Mouse (Mus musculus): ENCODE measurements around the gene Atxn7l1.

Gene Atxn7l1

DNA sequence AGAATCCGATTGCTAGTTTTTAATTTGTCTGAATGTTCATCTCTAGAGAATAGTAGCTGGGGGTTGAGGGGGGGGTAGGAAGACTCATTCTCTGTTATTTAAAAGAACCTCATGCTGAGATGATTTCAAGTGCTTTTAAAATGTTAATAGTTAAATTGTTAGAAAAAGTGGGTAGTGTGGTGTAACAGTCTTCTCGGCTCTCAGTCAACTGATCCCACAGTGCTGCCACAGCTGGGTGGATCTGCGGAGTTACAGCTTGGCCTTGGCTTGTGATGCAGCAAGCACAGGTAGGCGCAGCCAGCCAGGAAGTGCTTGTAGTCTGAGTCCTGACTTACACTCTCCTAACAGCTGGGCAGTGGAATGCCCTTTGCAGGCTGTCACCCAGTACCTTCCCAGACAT, 125.7 kb downstream of the Atxn7l1 start:
- DNase-seq (ENCODE audit: low spot score in 2 of 2) = no peak

DNA sequence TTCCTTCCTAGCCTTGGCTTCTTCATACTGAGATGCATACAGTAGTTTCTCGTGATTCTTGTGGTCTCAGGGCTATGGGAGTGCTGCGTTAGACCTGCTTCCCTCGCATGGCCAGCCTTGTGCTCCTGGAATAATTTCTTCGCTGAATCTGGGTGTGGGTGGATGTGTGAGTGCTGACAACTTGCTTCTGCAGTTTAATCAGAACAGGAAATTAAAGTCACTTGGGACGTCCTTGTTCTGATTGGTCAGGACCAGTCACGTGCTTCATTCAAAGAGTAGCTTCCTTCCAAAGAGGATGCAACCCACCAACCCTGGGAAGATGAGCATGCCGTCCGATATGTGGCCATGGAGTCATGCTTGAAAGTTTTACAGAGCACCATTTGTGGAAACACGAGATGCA, 126.2 kb downstream of the Atxn7l1 start:
- peak in 1 of 2 experiments; percentile 47 for DNase-seq (ENCODE audit: low spot score in 2 of 2)

DNA sequence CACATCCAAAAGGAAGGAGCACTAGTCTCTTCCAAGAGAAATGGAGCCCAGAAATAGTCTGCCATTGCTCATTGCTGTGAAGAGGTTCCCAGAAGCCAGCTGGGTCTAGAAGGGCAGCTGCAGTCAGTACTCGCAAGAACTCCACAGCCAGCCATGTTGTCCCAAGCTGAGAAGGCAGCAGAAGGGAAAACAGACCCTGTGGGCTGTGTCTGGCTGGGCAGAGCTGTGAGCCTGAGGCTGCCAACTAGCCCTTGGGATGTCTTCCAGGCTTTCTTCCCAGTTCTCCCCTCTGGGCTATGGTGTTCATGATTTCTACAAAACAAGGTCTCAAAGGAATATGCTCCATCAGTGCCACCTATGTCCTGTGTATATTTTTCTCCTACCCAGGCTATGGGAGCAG, 128.5 kb downstream of the Atxn7l1 start:
- DNase-seq (ENCODE audit: low spot score in 2 of 2) = no peak

DNA sequence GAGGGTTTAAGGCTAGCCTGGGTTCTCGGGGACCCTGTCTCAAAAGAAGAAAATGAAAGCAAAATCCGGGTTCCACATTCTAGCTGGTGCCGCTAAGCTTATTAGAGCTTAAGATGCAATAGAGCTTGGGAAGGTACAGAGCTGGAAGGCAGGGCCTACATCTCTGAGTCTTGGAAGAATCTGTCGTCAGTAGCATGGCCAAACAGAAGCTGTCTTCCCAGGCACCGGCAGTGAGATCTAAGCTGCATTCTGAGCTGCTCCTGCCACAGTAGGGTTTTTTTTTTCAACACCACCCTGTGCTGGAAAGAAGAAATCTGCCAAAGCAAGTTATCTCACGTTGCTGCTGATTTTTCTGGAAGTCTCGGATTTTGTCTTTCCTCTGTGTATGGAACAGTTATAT, 129.9 kb downstream of the Atxn7l1 start:
- peak in 1 of 2 experiments; percentile 20 for DNase-seq (ENCODE audit: low spot score in 2 of 2)

DNA sequence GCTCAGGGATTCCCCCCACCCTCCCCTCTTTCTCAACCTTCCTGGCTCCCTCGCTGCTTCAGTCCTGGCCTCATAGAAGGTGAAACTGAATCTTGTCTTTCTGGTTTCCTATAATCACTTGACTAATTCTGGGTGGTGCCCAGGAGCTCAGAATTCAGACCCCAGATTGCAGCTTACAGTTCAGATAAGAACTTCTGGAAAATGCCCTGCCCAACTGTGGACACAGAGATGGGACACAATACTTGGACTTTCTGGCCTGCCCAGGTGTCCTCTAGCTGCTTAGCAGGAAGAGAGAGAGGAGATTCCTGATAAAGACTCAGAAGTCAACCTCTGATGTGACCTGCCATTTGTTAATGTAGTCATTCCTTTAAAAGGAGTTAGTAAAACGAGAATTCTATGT, 131.7 kb downstream of the Atxn7l1 start:
- no peak for DNase-seq (ENCODE audit: low spot score in 2 of 2)

DNA sequence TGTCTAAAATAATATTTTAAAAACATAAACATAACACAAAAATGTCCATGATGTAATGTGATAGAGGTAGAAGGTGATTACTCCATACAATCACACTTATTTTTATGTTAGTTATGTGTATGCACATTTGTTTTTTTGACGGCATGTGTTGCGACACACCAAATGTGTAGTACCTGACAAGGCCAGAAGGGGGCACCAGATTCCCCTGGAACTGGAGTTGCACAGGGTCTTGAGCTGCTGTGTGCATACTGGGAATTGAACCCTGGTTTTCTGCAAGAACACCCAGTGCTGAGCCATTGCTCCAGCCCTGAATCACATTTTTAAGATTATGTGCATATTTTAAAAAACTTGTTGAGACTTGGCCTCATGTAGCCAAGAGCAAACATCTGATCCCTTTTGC, 133.3 kb downstream of the Atxn7l1 start:
- DNase-seq (ENCODE audit: low spot score in 2 of 2) = peak in 1 of 2 experiments; percentile 42

DNA sequence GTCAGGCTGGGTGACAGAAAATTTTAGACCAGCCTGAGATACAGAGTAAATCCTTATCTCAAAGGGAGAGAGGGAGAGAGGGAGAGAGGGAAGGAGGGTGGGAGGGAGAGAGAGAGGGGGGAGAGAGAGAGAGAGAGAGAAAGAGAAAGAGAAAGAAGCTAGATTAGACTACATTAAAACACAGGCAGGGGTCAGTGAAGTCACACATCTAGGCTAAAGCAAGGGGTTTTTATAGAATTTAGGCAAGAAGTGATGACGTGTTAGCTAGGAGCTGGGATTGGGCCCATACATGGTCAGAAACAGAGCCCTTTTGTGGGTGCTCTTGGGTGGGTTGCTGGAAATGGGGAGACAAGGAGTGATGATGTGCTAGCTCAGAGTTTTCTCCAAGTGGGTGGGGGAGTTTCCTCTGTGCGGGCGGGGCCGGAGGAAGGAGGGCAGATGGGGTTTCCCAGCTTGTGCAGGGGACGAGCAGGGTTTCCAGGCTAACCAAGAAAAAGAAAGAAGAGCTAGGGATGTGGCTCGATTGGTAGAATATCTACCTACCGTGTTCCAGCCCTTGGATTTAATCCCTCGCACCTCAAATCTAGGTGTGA, 136.9 kb downstream of the Atxn7l1 start:
- DNase-seq (ENCODE audit: low spot score in 2 of 2) = no peak

DNA sequence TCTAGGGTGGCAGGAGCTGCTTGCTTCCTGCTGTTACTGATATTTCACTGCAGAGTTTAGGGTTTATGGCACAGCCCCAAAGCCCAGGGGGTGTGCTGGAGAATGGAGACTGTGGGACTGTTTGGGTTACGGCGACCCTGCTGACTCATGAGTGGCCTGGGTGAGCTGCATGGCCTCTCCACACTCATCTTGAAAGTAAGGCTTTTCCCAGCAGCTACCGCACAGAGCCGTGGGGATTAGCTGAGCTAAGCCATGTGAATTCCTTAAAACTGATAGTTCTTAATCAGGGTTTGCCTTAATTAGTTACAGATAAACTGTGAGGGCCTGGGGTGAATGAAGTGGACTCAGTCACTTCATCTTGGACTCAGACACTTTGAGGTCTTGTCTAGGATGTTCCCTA, 137.9 kb downstream of the Atxn7l1 start:
- no peak for DNase-seq (ENCODE audit: low spot score in 2 of 2)

DNA sequence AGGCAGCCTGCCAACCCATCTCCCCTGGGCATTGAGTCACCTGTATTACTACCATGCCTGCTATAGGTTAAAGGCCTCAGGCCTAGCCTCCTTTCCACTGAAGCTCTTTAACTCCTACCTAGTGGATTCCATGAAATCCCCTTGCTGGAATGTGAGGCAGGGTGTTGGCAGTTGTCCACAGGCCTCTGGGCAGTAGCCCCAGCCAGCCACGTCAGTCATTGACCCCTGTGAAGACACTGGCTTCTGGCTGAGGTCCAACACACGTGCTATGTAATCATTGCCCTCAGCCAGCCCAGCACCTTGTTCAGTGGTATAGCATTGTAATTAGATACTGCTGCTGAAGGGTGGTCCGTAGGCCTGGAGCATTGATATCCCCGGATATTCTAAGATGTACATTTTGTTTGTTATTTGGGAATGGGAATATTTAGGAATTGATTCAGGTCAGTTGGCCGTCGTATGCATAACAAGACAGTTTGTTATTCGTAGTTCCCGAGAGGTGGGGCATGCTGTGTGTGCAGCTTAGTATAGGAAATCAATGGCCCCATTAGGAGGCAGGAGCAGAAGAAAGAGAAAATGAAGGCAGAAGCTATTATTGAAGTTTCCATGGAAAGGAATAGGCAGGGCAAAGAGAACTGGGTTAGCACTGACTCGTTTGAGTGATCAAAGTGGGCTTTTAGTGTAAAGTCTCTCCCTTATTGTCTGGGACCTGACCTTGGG, 138.6 kb downstream of the Atxn7l1 start:
- DNase-seq (ENCODE audit: low spot score in 2 of 2) = no peak

DNA sequence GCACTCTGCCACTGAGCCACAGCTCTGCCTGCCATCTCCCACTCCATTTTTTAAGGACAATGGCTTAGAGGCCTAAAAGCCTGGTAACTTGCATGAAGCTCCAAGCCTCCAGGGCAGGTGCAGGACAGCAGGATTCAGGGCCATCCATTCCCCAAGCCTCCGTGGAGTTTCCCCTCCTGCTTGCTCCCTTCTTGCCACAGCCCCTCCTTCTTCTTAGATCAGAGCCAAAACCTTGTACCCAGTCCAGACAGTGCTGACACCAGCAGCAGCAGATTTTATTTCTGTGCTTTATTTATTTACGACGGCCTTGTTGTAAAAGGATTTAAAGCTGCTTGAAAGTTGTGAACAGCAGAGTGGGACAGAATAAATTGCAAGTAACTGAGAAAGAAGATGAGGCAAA, 140.2 kb downstream of the Atxn7l1 start:
- DNase-seq (ENCODE audit: low spot score in 2 of 2) = no peak

DNA sequence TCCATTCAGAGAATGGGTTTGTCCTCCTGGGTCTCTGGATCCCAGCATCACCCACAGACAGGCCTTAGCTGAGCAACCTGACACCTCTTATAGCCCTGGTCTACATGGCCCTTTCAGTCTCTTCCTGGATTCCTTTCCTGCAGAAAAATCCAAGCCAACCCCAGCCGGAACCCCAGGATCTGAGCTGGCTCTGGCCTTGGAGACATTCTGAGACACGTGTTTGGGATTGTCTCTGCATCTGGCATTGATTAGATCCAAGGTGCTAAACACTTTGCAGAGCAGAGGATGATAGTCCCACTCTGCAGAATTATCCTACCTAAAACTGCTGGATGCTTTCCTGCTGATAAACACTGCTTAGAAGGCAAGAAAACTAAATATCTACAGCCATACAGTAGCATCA, 141.3 kb downstream of the Atxn7l1 start:
- no peak for DNase-seq (ENCODE audit: low spot score in 2 of 2)

DNA sequence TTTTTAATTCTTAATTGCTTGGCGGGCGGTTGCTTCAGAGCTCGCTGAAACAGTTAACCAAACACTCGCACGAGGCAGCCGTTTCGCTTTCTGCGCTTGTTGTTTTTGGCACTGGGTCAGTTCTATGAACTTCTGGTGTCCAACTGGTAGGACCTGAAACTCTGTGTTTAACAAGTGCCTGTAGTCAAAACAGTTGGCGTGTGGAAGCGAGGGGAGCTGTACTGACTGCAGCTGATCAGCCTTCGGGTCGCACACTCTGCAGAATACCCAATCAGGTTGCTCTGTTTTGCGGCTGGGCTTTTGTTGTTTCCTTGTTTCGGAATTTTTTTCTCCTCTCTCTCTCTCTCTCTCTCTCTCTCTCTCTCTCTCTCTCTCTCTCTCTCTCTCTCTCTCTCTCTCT, 154.6 kb downstream of the Atxn7l1 start:
- peak in 1 of 2 experiments; percentile 40 for DNase-seq (ENCODE audit: low spot score in 2 of 2)

DNA sequence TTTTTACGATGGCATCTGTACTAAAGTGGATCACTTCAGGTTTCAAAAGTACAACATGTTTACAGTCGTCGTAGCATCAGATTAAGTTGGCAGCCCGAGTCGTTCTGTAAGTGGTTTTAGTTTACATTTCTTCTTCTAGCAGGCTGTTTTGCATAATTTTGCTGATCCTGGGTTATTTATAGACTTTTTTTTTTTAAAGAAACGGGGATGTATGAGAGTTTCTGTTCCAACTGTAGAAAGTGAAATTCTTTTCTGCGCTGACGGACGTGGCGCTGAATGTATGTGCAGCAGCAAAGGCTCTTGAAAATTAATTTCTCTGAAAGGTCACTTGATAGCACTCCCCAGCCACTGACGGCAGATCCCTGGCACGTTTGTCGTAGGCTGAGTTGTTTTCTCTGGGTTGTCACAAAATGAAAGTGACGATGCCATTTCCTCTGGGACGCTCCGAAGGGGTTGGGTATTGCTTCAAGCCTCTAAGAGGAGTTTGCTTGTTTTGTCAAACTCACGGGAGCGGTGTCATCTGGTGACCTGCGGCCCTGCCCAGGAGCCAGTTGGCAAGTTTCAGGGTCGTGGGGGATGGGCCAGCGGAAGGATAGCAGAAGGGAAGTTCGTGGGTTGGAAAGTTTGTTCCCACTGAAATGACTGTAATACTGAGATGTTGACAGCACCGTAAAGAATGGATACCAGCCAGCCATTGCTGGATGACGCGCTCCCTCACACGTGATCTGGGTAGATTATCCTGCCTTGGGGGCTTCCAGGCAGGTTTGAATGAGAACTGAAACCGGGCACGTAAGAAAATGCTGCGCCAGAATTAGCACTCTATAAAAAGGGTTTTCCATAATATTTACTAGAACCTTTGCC, 155.3 kb downstream of the Atxn7l1 start:
- DNase-seq (ENCODE audit: low spot score in 2 of 2) = peak in 1 of 2 experiments; percentile 34

DNA sequence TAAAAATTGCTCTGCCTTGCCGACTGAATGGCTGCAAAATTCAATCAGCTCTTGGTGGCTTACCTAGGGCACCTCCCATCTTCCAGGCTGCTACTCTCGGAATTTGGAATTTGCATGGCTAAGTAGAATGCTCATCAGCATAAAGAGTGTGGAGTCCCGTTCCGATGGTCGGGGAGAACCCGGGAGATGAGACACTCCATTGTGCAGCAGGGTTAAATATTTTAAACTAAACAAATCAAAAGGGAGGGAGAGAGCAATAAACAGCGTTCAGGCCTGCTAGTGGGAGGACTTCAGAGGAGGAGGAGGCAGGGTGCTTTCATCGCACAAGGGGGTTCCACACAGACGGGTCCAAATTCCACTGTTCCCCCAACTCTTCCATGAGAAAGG, 155.9 kb downstream of the Atxn7l1 start:
- no peak for DNase-seq (ENCODE audit: low spot score in 2 of 2)

DNA sequence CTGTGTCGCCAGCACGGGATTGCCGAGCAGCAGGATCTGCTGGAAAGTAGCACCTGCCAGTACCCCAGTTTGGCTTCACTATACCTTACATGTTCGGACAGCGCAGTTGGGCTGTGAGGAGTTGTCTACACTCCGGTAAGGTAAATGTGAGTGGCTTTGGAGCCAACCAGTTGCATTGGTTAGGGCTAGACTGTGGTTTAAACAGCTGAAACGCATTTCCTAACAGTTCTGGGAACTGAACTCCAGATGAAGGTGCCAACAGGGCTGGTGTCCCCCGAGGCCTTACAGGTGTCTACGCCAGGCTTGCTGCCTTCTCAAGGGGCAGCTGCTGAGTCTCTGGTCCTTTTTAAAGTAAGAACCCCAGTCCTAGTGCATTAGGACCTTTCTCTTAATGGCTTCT, 157.6 kb downstream of the Atxn7l1 start:
- DNase-seq (ENCODE audit: low spot score in 2 of 2) = no peak

DNA sequence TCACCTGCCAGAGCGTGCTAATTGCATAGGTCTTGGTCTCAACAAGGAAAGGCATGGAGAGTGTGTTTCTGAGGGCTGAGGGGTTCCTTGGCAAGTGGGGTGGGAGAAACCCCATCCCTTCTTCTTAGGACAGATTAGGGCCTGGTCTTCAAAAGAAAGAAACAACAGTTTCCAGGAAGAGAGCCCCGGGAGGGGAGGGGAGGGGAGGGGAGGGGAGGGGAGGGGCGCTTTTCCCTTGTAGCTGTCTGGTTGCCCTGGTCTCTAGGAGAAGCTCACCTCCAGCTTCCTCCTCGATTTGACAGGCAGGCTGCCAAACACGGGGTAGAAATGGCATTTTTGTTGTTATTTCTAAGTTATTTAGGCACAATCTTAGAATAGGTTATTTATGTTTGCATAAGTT, 159.0 kb downstream of the Atxn7l1 start:
- no peak for DNase-seq (ENCODE audit: low spot score in 2 of 2)

DNA sequence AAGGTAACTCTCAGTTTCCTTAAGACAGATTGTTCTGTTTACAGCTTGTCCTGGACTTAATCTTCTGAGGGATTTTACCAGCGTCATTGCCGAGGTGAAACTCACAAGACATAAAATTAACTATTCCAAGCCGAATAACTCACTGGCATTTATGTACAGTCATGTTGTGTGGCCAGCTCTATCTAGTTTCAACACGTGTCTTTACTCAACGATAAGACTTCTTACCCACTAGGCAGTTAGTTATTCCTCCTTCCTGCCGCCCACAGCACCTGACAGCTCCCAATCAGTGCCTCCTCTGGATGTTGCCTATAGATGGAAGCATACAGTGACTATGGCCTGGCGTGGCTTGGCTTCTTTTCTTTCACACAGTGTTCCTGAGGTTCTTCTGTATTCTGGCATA, 161.2 kb downstream of the Atxn7l1 start:
- DNase-seq (ENCODE audit: low spot score in 2 of 2) = no peak

DNA sequence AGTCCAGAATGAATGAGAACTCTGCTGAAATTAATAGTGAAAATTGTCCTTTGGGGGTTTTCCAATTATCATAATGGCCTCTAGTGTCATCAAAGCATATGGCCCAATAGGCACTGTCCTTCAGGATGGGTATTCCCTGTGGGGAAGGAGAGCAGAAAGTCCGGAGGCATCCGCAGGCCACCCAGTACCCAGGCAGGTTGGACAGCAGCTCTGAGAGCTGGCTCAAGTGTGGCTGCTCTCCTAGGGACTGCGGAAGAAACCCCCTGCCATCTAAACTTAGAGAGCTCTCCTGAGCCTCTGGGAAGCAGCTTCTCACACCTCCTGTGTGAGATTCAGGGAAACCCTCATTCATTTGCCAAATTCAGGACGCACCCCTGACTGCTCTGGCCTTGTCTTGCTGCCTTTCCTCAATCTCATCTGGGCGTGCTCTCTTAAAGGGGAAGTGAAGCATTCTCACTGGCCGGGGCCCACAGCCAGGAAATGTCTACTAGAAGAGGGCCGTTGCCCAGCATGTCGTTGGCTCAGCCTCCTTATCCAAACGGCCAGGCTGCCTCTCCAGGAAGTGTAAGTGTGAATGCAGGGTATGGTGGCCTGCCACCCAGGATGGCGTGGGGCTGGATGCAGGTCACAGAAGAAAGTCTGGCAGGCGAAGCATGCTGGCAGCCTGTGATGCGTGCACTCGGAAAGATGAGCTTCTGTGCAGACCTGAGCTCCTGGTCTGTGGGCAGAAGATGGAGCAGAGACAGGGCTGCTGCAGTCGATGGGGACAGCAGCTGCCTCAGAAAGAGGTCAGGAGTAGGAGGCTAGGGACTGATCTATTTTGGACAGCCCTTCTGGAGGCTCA, 166.6 kb downstream of the Atxn7l1 start:
- peak; percentile 53 to 76 for DNase-seq (ENCODE audit: low spot score in 2 of 2)

DNA sequence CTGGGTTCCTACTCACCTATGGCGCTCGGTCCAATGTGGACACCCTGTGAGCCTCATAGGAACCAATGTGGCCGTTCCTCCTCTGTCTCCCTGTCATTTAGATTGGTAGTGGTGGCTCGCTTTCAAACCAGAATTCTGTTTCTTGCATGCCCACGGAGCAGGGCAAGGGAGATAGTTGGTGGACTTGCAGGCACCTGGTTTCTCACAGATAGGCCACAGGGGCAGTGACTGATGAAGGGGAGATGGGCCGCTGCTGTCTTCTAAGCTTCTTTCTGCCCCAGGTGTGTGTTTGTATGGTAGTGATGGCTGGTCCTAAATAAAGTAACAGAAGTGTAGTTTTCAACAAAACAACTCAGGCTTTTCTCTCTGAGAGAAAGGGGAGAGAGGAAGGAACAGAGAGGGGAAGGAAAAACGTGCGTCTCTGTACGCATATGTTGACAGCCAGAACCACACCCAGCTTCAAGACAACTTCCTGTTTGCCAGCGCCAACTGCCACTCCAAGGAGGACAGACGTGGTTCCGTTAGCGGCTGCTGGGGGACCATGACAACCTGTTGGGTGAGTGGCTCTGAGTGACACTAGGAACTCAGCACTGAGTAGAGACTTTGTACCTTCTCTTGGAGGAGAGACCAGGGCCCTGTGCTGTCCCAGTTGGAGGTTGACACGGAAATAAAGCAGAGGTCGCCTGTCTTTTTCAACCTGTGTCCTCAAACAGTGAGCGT, 167.6 kb downstream of the Atxn7l1 start:
- no peak for DNase-seq (ENCODE audit: low spot score in 2 of 2)

DNA sequence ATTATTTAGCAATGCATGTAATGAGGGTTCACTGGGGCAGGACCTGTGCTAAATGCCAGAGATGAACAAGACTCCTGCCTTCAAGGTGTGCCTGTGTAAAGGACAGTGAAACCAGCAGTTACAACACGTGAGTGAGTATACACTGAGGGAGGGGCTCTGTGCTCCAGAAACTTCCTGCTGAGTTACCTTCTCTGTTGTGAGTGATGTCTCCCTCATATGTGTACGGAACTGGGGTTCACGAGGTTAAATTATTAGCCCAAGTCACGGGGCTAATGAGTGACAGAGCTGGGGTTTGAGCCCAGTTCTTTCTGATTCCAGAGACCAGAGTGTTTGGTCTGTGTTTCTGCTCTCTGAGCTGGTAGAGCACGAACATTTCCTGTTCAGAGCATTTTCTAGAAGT, 168.3 kb downstream of the Atxn7l1 start:
- no peak for DNase-seq (ENCODE audit: low spot score in 2 of 2)

Data from left cerebral cortex, adult 9 months (tissue).